Mouse (Mus musculus) neural tube, embryonic 14.5 days (tissue): ENCODE data around the gene Dpf3. TPM values are rescaled to one million over a fixed set of nuclear protein-coding genes. Genes with fewer than 3 reads are reported as not detected.

Source experiments
- ATAC-seq: fragments of 200-750 bp; cut with Nextera tagmentation; 2 replicates; pipeline ENCODE4 v1.8.0; 2017; ENCODE audit warnings: low read depth, mild to moderate bottlenecking, moderate TSS enrichment, moderate library complexity
- H3K27ac ChIP-seq: fragments of 300-500 bp; sonication (generic); 2 replicates; pipeline ENCODE4 v1.5.1; 2014; ENCODE audit warnings: low read depth, mild to moderate bottlenecking, control low read depth, low read length, moderate library complexity, mixed read lengths
- H3K27me3 ChIP-seq: fragments of 300-500 bp; sonication (generic); 2 replicates; pipeline ENCODE4 v1.6.1; 2014; ENCODE audit warnings: low read length; ENCODE audit not compliant: control insufficient read depth, insufficient read depth
- H3K36me3 ChIP-seq: fragments of 300-500 bp; sonication (generic); 2 replicates; pipeline ENCODE4 v1.6.1; 2014; ENCODE audit warnings: low read length, mixed read lengths; ENCODE audit not compliant: control insufficient read depth, insufficient read depth
- H3K4me1 ChIP-seq: fragments of 300-500 bp; sonication (generic); 2 replicates; pipeline ENCODE4 v1.6.1; 2014; ENCODE audit warnings: low read length; ENCODE audit not compliant: control insufficient read depth, insufficient read depth
- H3K4me2 ChIP-seq: fragments of 300-500 bp; sonication (generic); 2 replicates; pipeline ENCODE4 v1.6.1; 2014; ENCODE audit warnings: mild to moderate bottlenecking, low read depth, low read length, control low read depth
- H3K4me3 ChIP-seq: fragments of 300-500 bp; sonication (generic); 2 replicates; pipeline ENCODE4 v1.5.1; 2014; ENCODE audit warnings: low read depth, low read length, control low read depth, mixed read lengths
- H3K9ac ChIP-seq: fragments of 300-500 bp; sonication (generic); replicated peaks from 2 replicates; pipeline ENCODE4 v1.6.1; 2014; ENCODE audit warnings: low read depth, mild to moderate bottlenecking, control low read depth, low read length, mixed read lengths
- H3K9me3 ChIP-seq: fragments of 300-500 bp; sonication (generic); 2 replicates; pipeline ENCODE4 v1.6.1; 2016; ENCODE audit warnings: low read length; ENCODE audit not compliant: control insufficient read depth
- WGBS: fragments of 180-500 bp; shearing (Covaris S2); extraction: QIAGEN DNeasy Blood & Tissue Kit; methylation state at CpG from one replicate; pipeline ENCODE4 v1.1.7; 2014; 5-methylcytosine and 5-hydroxymethylcytosine counted together
- polyA plus RNA-seq: library from polyadenylated mRNA; unstranded; fragments of >200 nt; fragmentation: Nextera tagmentation; extraction: Ambion mirVana; gene quantifications from 2 replicates; pipeline ENCODE4 v1.2.1, GENCODE M21; 2014

Dpf3 gene
- polyA plus RNA-seq, 1 experiment from 2014 or later = 29.2 TPM

DNA sequence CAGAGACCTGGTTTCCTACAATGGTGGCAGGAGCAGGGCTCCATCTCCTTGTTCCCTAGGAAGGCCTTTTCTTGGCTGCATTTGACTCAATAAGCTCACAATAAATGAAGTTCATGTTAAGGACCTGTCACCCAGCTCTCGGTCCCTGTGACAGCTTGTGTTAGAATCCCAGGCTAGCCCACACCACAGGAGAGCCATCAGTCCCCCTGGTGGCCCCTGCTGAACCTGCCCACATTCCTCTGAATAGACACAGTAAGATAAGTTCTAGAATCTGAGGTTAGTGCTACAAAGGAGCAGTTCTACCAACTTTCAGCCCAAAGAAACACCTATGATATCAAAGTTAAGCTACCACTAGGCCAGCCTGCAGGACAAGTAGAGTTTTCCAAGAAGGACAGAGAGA is 149.2 kb downstream of the Dpf3 start:
- Histone ChIP-seq H3K9ac (no peak overlapping the region), H3K27me3 (no peaks in the 10 kb centered on the region), H3K4me1 (peaks cover 11% of the 10 kb centered on the region), H3K36me3 (no peaks in the 10 kb centered on the region), H3K9me3 (no peaks in the 10 kb centered on the region), H3K4me3 (no peak overlapping the region), H3K27ac (0 out of 2 replicates have a peak overlapping the region, but pooled peaks have one; percentile 6), H3K4me2 (no peak overlapping the region)
- WGBS = 62% methylated on average over 1 of the region's 1 CpGs
- no peak for ATAC-seq

- H3K27me3 ChIP-seq = no peaks in the 10 kb centered on the region
- H3K36me3 ChIP-seq = no peaks in the 10 kb centered on the region
- no peak overlapping the region for H3K4me3 ChIP-seq
- ATAC-seq = peak; percentile 67; the same call in 1 of the 2 replicates
- no peaks in the 10 kb centered on the region for H3K9me3 ChIP-seq
- H3K9ac ChIP-seq = no peak overlapping the region
- H3K27ac ChIP-seq = peak overlapping the region; percentile 65
- H3K4me2 ChIP-seq = no peak overlapping the region
- H3K4me1 ChIP-seq = peaks cover 11% of the 10 kb centered on the region
- 19% methylated on average over 7 of the region's 7 CpGs for WGBS
These were observed 149.8 kb downstream of the Dpf3 start for GRCm38 (mm10) chr12:83337776-83338149.

DNA sequence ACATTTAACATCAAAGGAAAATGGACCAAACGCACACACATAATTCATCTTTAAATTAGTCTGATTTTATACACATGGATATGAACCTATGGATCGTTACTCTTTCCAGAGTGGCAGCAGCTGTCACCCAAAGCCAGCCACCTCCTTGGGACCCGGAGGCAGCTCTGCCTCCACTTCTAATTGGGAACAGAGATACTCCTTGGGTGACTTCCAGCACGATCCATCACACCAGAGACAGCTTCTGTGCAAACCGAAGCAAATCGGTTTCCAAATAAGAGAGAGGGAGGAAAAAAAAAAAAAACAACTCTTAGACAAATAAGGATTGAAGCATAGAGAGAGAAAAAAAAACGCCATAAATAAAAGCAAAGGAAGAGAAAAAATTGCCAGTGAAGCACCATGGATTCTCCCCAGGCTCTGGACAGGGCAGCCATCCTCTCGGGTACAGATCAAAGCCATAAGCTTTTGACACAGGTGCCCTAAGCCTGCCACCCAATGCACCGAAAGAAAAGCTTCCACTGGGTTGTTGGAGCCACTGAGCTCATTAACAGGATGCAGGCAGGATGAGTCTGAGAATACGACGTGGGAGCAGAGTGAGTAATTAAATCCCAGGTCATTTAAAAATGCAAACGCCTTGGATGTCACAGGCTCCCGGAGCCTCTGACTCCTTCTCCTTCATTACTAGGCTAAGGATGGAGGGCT is 150.3 kb downstream of the Dpf3 start:
- Histone ChIP-seq H3K9me3 (no peaks in the 10 kb centered on the region), H3K4me1 (peaks cover 11% of the 10 kb centered on the region), H3K4me3 (no peak overlapping the region), H3K27ac (peak overlapping the region; percentile 65), H3K4me2 (0 out of 2 replicates have a peak overlapping the region, but pooled peaks have one; percentile 1), H3K9ac (no peak overlapping the region), H3K36me3 (no peaks in the 10 kb centered on the region), H3K27me3 (no peaks in the 10 kb centered on the region)
- ATAC-seq = peak; percentile 67
- 11% methylated on average over 13 of the region's 13 CpGs for WGBS

- no peak for ATAC-seq
- Histone ChIP-seq H3K4me2 (no peak overlapping the region), H3K9me3 (no peaks in the 10 kb centered on the region), H3K4me3 (no peak overlapping the region), H3K27ac (no peak overlapping the region), H3K36me3 (no peaks in the 10 kb centered on the region), H3K9ac (no peak overlapping the region), H3K27me3 (no peaks in the 10 kb centered on the region), H3K4me1 (no peaks in the 10 kb centered on the region)
- WGBS = 87% methylated on average over 7 of the region's 7 CpGs
These were observed 157.5 kb downstream of the Dpf3 start for GRCm38 (mm10) chr12:83330056-83330455.

GRCm38 (mm10) chr12:83328899-83329298 is 158.6 kb downstream of the Dpf3 start:
- no peaks in the 10 kb centered on the region for H3K27me3 ChIP-seq

DNA sequence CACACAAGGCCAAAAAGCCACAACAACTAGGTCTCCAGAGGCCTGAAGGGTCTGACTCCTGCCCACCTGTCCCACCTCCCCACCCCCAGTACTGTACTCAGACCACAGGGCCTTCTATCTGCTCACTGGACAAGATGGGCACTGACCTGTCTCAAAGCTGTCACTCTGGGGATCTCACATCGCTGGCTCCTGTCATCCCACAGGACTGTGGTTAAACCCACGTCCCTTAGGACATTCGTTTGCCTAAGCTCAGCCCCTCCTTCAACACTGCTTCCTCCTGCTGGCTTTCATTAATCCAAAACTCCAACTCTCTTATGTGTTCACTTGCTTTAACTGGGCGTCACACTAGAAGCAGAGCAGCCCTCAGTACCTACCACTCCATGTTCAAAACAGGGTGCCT is 159.0 kb downstream of the Dpf3 start:
- no peaks in the 10 kb centered on the region for H3K27me3 ChIP-seq
- no peak overlapping the region for H3K9ac ChIP-seq
- no peak; the same call in 1 of the 2 replicates for ATAC-seq
- no peaks in the 10 kb centered on the region for H3K4me1 ChIP-seq
- H3K4me2 ChIP-seq = no peak overlapping the region
- no peak overlapping the region for H3K27ac ChIP-seq
- no peaks in the 10 kb centered on the region for H3K9me3 ChIP-seq
- no peak overlapping the region for H3K4me3 ChIP-seq
- WGBS = 69% methylated on average over 4 of the region's 4 CpGs
- no peaks in the 10 kb centered on the region for H3K36me3 ChIP-seq

More at GRCm38 (mm10) chr12:83328899-83329298, 158.6 kb downstream of the Dpf3 start:
- ATAC-seq = peak; percentile 38; the same call in 1 of the 2 replicates
- Histone ChIP-seq H3K9me3 (no peaks in the 10 kb centered on the region), H3K4me1 (no peaks in the 10 kb centered on the region), H3K27ac (no peak overlapping the region), H3K4me3 (no peak overlapping the region), H3K9ac (no peak overlapping the region), H3K4me2 (no peak overlapping the region), H3K36me3 (no peaks in the 10 kb centered on the region)
- 56% methylated on average over 13 of the region's 13 CpGs for WGBS

GRCm38 (mm10) chr12:83327451-83327850 is 160.1 kb downstream of the Dpf3 start:
- 84% methylated on average over 1 of the region's 1 CpGs for WGBS
- Histone ChIP-seq H3K27me3 (no peaks in the 10 kb centered on the region), H3K9me3 (no peaks in the 10 kb centered on the region), H3K36me3 (no peaks in the 10 kb centered on the region), H3K9ac (no peak overlapping the region), H3K4me2 (no peak overlapping the region), H3K4me1 (no peaks in the 10 kb centered on the region), H3K27ac (no peak overlapping the region), H3K4me3 (no peak overlapping the region)
- ATAC-seq = no peak

- WGBS = 82% methylated on average over 3 of the region's 3 CpGs
- no peak for ATAC-seq
- no peaks in the 10 kb centered on the region for H3K9me3 ChIP-seq
- no peak overlapping the region for H3K4me3 ChIP-seq
- no peaks in the 10 kb centered on the region for H3K36me3 ChIP-seq
- H3K27me3 ChIP-seq = no peaks in the 10 kb centered on the region
- H3K27ac ChIP-seq = no peak overlapping the region
- H3K9ac ChIP-seq = no peak overlapping the region
- H3K4me2 ChIP-seq = no peak overlapping the region
- H3K4me1 ChIP-seq = no peaks in the 10 kb centered on the region
These were observed 166.8 kb downstream of the Dpf3 start for GRCm38 (mm10) chr12:83320725-83321124.

DNA sequence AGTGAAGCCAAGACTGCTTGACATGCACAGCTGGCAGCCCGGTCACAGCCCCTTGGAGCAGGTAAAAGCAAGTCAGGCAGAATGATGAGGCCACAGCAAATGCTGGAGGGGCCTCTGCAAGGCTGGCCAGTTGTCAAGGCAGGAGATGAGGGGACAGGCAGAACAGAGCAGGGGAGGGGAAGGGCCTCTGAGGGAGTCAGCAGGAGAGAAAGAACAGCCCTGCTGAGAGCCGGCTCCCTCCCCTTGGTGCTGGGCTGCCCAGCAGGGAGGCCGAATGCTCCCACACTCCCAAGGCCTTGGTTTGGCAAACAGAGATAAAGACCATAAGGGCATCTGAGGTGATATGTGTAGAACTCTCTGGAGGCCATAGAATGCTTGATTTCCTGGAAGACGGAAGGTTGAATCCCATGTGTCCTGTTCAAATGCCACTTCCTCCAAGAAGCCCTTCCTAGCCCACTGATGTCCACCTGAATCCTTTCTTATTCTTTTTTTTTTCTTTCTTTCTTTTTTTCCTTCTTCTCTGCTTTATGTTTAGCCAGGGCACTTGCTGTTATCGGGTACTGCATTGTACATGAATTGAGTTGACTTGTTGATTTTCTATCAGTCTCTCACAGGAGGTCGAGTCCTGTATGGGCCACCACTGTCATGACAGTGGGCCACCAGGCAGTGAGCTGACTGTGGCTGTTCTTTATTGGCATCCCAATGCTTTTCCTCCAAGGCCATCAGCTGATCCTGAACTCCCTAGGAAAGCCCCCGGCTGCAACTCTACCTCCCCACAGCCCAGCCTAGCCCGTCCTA is 169.7 kb downstream of the Dpf3 start:
- H3K9me3 ChIP-seq = no peaks in the 10 kb centered on the region
- no peak overlapping the region for H3K4me2 ChIP-seq
- 66% methylated on average over 8 of the region's 8 CpGs for WGBS
- no peaks in the 10 kb centered on the region for H3K27me3 ChIP-seq
- no peaks in the 10 kb centered on the region; the same call in 1 of the 2 replicates for H3K4me1 ChIP-seq
- no peak overlapping the region for H3K27ac ChIP-seq
- no peak overlapping the region for H3K4me3 ChIP-seq
- ATAC-seq = no peak; the same call in 1 of the 2 replicates
- H3K9ac ChIP-seq = no peak overlapping the region
- no peaks in the 10 kb centered on the region for H3K36me3 ChIP-seq
